ENCODE assay signal across 9 mouse cellular contexts in genomic region chr11:88520951-88521730, GRCm38 (mm10).
DNase-seq lines count a peak whose midpoint lies in the region; ATAC-seq and TF ChIP-seq lines count a peak whose summit lies in the region.
"Had no signal": no experiment of that assay in that cellular context is flagged by ENCODE, and none has a peak within 500 bp of the region (broad histone marks: within the 10 kb centered on the region; RNA-seq: fewer than 3 reads in every experiment).

No protein-coding gene starts in this region.

- 64% methylated on average over 19 of the region's 19 CpGs for WGBS in heart, embryonic 16.5 days
- 79% methylated on average over 19 of the region's 19 CpGs for WGBS in heart, adult 2 months
- WGBS in forebrain, embryonic 12.5 days = 67% methylated on average over 19 of the region's 19 CpGs
- 41% methylated on average over 19 of the region's 19 CpGs for WGBS in midbrain, embryonic 12.5 days
- WGBS in kidney, embryonic 14.5 days = 74% methylated on average over 19 of the region's 19 CpGs

- no peak overlapping the region for H3K4me2 ChIP-seq in heart, embryonic 16.5 days (ENCODE audit: low read depth, low read length)
- H3K4me2 ChIP-seq in forebrain, embryonic 12.5 days = no peak overlapping the region
- H3K4me2 ChIP-seq in midbrain, embryonic 12.5 days (replicated peaks) = peak overlapping the region; percentile 2; the same call in 1 of the 2 replicates
- no peak overlapping the region for H3K4me2 ChIP-seq in kidney, embryonic 14.5 days (replicated peaks; ENCODE audit: low read depth, low read length)

- H3K4me1 ChIP-seq in heart, embryonic 16.5 days (ENCODE audit: control insufficient read depth, insufficient read depth, low read length) = peaks cover 67% of the 10 kb centered on the region
- H3K4me1 ChIP-seq in heart, adult 2 months (ENCODE audit: control insufficient read depth, insufficient read depth, low read length) = peaks cover 24% of the 10 kb centered on the region
- peaks cover 78% of the 10 kb centered on the region for H3K4me1 ChIP-seq in forebrain, embryonic 12.5 days
- H3K4me1 ChIP-seq in midbrain, embryonic 12.5 days = peaks cover 70% of the 10 kb centered on the region
- peaks cover 41% of the 10 kb centered on the region for H3K4me1 ChIP-seq in kidney, embryonic 14.5 days (ENCODE audit: control insufficient read depth, insufficient read depth, low read length)

- H3K9ac ChIP-seq in heart, embryonic 16.5 days (ENCODE audit: low read length) = no peak overlapping the region
- no peak overlapping the region for H3K9ac ChIP-seq in heart, adult 2 months (ENCODE audit: low read depth, low read length)
- no peak overlapping the region for H3K9ac ChIP-seq in forebrain, embryonic 12.5 days
- H3K9ac ChIP-seq in midbrain, embryonic 12.5 days (replicated peaks) = no peak overlapping the region
- H3K9ac ChIP-seq in kidney, embryonic 14.5 days (ENCODE audit: low read depth, low read length) = no peak overlapping the region

- no peak for ATAC-seq in heart, embryonic 16.5 days (replicated peaks; ENCODE audit: extremely low read depth, insufficient read depth, low FRiP score)
- ATAC-seq in forebrain, embryonic 12.5 days (ENCODE audit: low FRiP score) = no peak
- peak; percentile 20; the same call in 1 of the 2 replicates for ATAC-seq in midbrain, embryonic 12.5 days (ENCODE audit: low FRiP score, low read depth)
- ATAC-seq in kidney, embryonic 14.5 days (ENCODE audit: low FRiP score, low TSS enrichment) = no peak

- TF ChIP-seq EP300 in heart, adult 2 months (IDR thresholded peaks at IDR 0.05; ENCODE audit: insufficient read depth, low read depth, low read length) = no peak

- H3K9me3 ChIP-seq in heart, embryonic 16.5 days (replicated peaks; ENCODE audit: control insufficient read depth, low read length) = no peaks in the 10 kb centered on the region
- no peaks in the 10 kb centered on the region for H3K9me3 ChIP-seq in forebrain, embryonic 12.5 days
- no peaks in the 10 kb centered on the region for H3K9me3 ChIP-seq in midbrain, embryonic 12.5 days
- H3K9me3 ChIP-seq in kidney, embryonic 14.5 days (ENCODE audit: control insufficient read depth, low read length) = no peaks in the 10 kb centered on the region

- no peaks in the 10 kb centered on the region for H3K36me3 ChIP-seq in heart, embryonic 16.5 days (ENCODE audit: control insufficient read depth, insufficient read depth)
- H3K36me3 ChIP-seq in heart, adult 2 months (ENCODE audit: control insufficient read depth, insufficient read depth, low read length) = peaks cover 15% of the 10 kb centered on the region
- H3K36me3 ChIP-seq in forebrain, embryonic 12.5 days (replicated peaks) = 0 out of 2 replicates have a peak, but pooled peaks cover 4% of the 10 kb centered on the region
- peaks cover 4% of the 10 kb centered on the region; the same call in 1 of the 2 replicates for H3K36me3 ChIP-seq in midbrain, embryonic 12.5 days
- H3K36me3 ChIP-seq in kidney, embryonic 14.5 days (ENCODE audit: control insufficient read depth, insufficient read depth, low read length) = no peaks in the 10 kb centered on the region

- H3K27ac ChIP-seq in heart, embryonic 16.5 days (ENCODE audit: low read length) = peak overlapping the region; percentile 41
- H3K27ac ChIP-seq in heart, adult 2 months = no peak overlapping the region
- peak overlapping the region; percentile 61 for H3K27ac ChIP-seq in forebrain, embryonic 12.5 days
- H3K27ac ChIP-seq in midbrain, embryonic 12.5 days (replicated peaks) = peak overlapping the region; percentile 82
- no peak overlapping the region for H3K27ac ChIP-seq in kidney, embryonic 14.5 days (ENCODE audit: low read depth, low read length)
- H3K27ac ChIP-seq: macrophage had no signal

- no peaks in the 10 kb centered on the region for H3K27me3 ChIP-seq in heart, embryonic 16.5 days (ENCODE audit: control insufficient read depth, insufficient read depth, low read length)
- no peaks in the 10 kb centered on the region for H3K27me3 ChIP-seq in heart, adult 2 months (ENCODE audit: control insufficient read depth, insufficient read depth, low read length)
- H3K27me3 ChIP-seq in forebrain, embryonic 12.5 days = no peaks in the 10 kb centered on the region
- no peaks in the 10 kb centered on the region for H3K27me3 ChIP-seq in midbrain, embryonic 12.5 days
- no peaks in the 10 kb centered on the region for H3K27me3 ChIP-seq in kidney, embryonic 14.5 days (ENCODE audit: control insufficient read depth, insufficient read depth, low read length)

- DNase-seq in heart, adult 2 months = no peak
- DNase-seq in adrenal gland, postnatal 10 days = peak; percentile 60
- DNase-seq in urinary bladder, adult 2 months (ENCODE audit: low spot score) = no peak
- DNase-seq in lung, postnatal 4 days = no peak

- TF ChIP-seq POLR2A in heart, adult 2 months (IDR thresholded peaks at IDR 0.05; ENCODE audit: insufficient read depth, low read depth, low read length) = no peak

- no peak overlapping the region for H3K4me3 ChIP-seq in heart, embryonic 16.5 days (ENCODE audit: low read length)
- H3K4me3 ChIP-seq in heart, adult 2 months = no peak overlapping the region
- H3K4me3 ChIP-seq in forebrain, embryonic 12.5 days (replicated peaks) = no peak overlapping the region
- H3K4me3 ChIP-seq in midbrain, embryonic 12.5 days = no peak overlapping the region
- no peak overlapping the region for H3K4me3 ChIP-seq in kidney, embryonic 14.5 days (ENCODE audit: low read length)

- no peak for TF ChIP-seq CTCF in heart, adult 2 months (IDR thresholded peaks at IDR 0.05)

- no peaks in the 10 kb centered on the region for H3K79me2 ChIP-seq in heart, adult 2 months (replicated peaks; ENCODE audit: control insufficient read depth, insufficient read depth, low read length)

- intact Hi-C loops in heart, adult 2 months (cut with DNase I) = no loop called here

Comparison
In these comparisons a context has a peak if more than half of its experiments do, and no peak if none do; other contexts are left out.
1. H3K27ac ChIP-seq: peak in heart, embryonic 16.5 days (single experiment), forebrain, embryonic 12.5 days (single experiment) and midbrain, embryonic 12.5 days (single experiment); none in heart, adult 2 months (single experiment) and kidney, embryonic 14.5 days (single experiment).